Mouse (Mus musculus) hindbrain, embryonic 16.5 days (tissue): ENCODE measurements around the gene 9830107B12Rik. TPM values are rescaled to one million over a fixed set of nuclear protein-coding genes. Genes with fewer than 3 reads are reported as not detected.
"Not testable (repeated sequence)": the region's sequence is repeated elsewhere in the genome, so short reads cannot be mapped to it uniquely, and the experiment has no call there.

Experiments used
- ATAC-seq: fragments of 200-750 bp; cut with Nextera tagmentation; 2 replicates; pipeline ENCODE4 v1.8.0; 2017; ENCODE audit warnings: moderate TSS enrichment, moderate library complexity
- H3K27ac ChIP-seq: fragments of 300-500 bp; sonication (generic); 2 replicates; pipeline ENCODE4 v1.5.1; 2014; ENCODE audit warnings: low read depth, mild to moderate bottlenecking, control low read depth, low read length, moderate library complexity
- H3K27me3 ChIP-seq: fragments of 300-500 bp; sonication (generic); replicated peaks from 2 replicates; pipeline ENCODE4 v1.6.1; 2014; ENCODE audit warnings: low read length; ENCODE audit not compliant: control insufficient read depth, insufficient read depth
- H3K36me3 ChIP-seq: fragments of 300-500 bp; sonication (generic); 2 replicates; pipeline ENCODE4 v1.6.1; 2014; ENCODE audit warnings: mild to moderate bottlenecking, low read length, moderate library complexity, mixed read lengths; ENCODE audit not compliant: control insufficient read depth, insufficient read depth
- H3K4me1 ChIP-seq: fragments of 300-500 bp; sonication (generic); 2 replicates; pipeline ENCODE4 v1.6.1; 2014; ENCODE audit warnings: low read depth, low read length; ENCODE audit not compliant: control insufficient read depth, insufficient read depth
- H3K4me2 ChIP-seq: fragments of 300-500 bp; sonication (generic); 2 replicates; pipeline ENCODE4 v1.6.1; 2014; ENCODE audit warnings: mild to moderate bottlenecking, low read length, control low read depth, moderate library complexity
- H3K4me3 ChIP-seq: fragments of 300-500 bp; sonication (generic); 2 replicates; pipeline ENCODE4 v1.5.1; 2014; ENCODE audit warnings: mild to moderate bottlenecking, low read length, control low read depth, moderate library complexity
- H3K9ac ChIP-seq: fragments of 300-500 bp; sonication (generic); 2 replicates; pipeline ENCODE4 v1.6.1; 2014; ENCODE audit warnings: low read depth, mild to moderate bottlenecking, control low read depth, low read length, moderate library complexity
- H3K9me3 ChIP-seq: fragments of 300-500 bp; sonication (generic); 2 replicates; pipeline ENCODE4 v1.6.1; 2014; ENCODE audit warnings: mild to moderate bottlenecking, low read length, moderate library complexity; ENCODE audit not compliant: control insufficient read depth
- whole genome bisulfite sequencing: fragments of 180-500 bp; shearing (Covaris S2); extraction: QIAGEN DNeasy Blood & Tissue Kit; methylation state at CpG from one replicate; pipeline ENCODE4 v1.1.7; 2014; 5-methylcytosine and 5-hydroxymethylcytosine counted together
- polyA plus RNA-seq: library from polyadenylated mRNA; unstranded; fragments of >200 nt; fragmentation: Nextera tagmentation; extraction: Ambion mirVana; gene quantifications from 2 replicates; pipeline ENCODE4 v1.2.1, GENCODE M21; 2015

9830107B12Rik gene
- polyA plus RNA-seq, result not detected in 2 replicates

- Histone ChIP-seq H3K27ac (no peak within 1 kb of the TSS), H3K9me3 (0 out of 2 replicates have a peak, but pooled peaks cover 3% of the 10 kb centered on the region), H3K9ac (no peak within 1 kb of the TSS), H3K4me2 (no peak within 1 kb of the TSS), H3K4me3 (no peak within 1 kb of the TSS), H3K27me3 (no peaks in the 10 kb centered on the region), H3K4me1 (no peaks in the 10 kb centered on the region), H3K36me3 (no peaks in the 10 kb centered on the region)
- ATAC-seq, result no peak
- 76% methylated on average over 3 of the region's 3 CpGs for WGBS
Measured at GRCm38 (mm10) chr17:48146120-48146519, at the start of gene 9830107B12Rik. TSS of gene 9830107B12Rik (minus strand) at chr17:48146268.

DNA sequence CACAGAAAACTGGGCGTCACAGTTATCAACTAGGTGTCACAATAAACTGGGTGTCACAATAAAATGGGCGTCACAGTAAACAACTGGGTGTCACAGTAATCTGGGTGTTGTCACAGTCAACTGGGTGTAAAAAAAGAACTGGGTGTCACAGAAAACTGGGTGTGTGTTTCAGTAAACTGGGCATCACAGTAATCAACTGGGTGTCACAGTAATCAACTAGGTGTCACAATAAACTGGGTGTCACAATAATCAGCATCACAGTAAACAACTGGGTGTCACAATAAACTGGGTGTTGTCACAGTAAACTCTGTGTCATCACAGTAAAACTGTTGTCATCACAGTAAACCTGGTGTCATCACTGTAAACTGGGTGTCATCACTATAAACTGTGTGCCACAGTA, 46.3 kb upstream of the 9830107B12Rik start:
- 88% methylated on average over 2 of the region's 2 CpGs for WGBS

GRCm38 (mm10) chr17:48185252-48185651, 39.2 kb upstream of the 9830107B12Rik start:
- no peak overlapping the region for H3K27ac ChIP-seq
- WGBS, result 85% methylated on average over 5 of the region's 5 CpGs
- no peaks in the 10 kb centered on the region for H3K4me1 ChIP-seq
- no peaks in the 10 kb centered on the region for H3K27me3 ChIP-seq
- H3K4me2 ChIP-seq, result no peak overlapping the region
- H3K9ac ChIP-seq, result no peak overlapping the region
- H3K4me3 ChIP-seq, result no peak overlapping the region
- ATAC-seq, result no peak
- H3K9me3 ChIP-seq, result no peaks in the 10 kb centered on the region
- H3K36me3 ChIP-seq, result no peaks in the 10 kb centered on the region

More for the DNA sequence above, 46.3 kb upstream of the 9830107B12Rik start:
- Histone ChIP-seq H3K27me3 (no peaks in the 10 kb centered on the region), H3K9ac (no peak overlapping the region), H3K4me3 (no peak overlapping the region), H3K4me1 (no peaks in the 10 kb centered on the region), H3K9me3 (no peaks in the 10 kb centered on the region), H3K36me3 (no peaks in the 10 kb centered on the region), H3K4me2 (no peak overlapping the region), H3K27ac (no peak overlapping the region)
- no peak for ATAC-seq

GRCm38 (mm10) chr17:48167103-48167502, 21.0 kb upstream of the 9830107B12Rik start, which contains the start of gene A530064D06Rik:
TSS of gene A530064D06Rik (minus strand) at chr17:48167275.
- not testable (repeated sequence) for H3K27ac ChIP-seq, H3K36me3 ChIP-seq, H3K4me3 ChIP-seq, H3K27me3 ChIP-seq, H3K9me3 ChIP-seq, H3K4me1 ChIP-seq, H3K9ac ChIP-seq, ATAC-seq, H3K4me2 ChIP-seq
- 72% methylated on average over 2 of the region's 2 CpGs for WGBS

- H3K9ac ChIP-seq, result no peak overlapping the region
Measured at GRCm38 (mm10) chr17:48157382-48158076, 11.5 kb upstream of the 9830107B12Rik start.

DNA sequence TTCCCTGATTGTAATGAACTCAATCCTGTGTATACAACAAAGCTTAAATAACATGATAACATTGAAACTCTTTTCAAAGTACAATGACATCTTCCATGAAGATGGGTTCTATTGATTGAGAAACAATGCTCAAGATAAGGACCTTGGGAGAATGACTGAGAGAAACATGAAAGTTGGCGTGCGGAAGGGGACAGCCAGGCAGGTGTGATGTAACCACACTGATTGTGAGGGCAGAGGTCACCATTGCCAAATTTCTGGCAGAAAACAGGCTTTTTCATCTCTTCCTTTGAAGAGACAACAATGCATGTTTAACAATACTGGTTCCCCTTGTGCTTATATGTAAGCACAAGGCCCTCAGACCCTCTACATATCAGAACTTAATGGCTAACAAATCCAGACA, 13.3 kb downstream of the 9830107B12Rik start:
- no peak overlapping the region for H3K4me2 ChIP-seq
- H3K27ac ChIP-seq, result no peak overlapping the region
- 88% methylated on average over 2 of the region's 2 CpGs for WGBS
- no peak overlapping the region for H3K9ac ChIP-seq
- no peak for ATAC-seq
- H3K27me3 ChIP-seq, result no peaks in the 10 kb centered on the region
- H3K4me3 ChIP-seq, result no peak overlapping the region
- H3K36me3 ChIP-seq, result no peaks in the 10 kb centered on the region
- no peaks in the 10 kb centered on the region for H3K9me3 ChIP-seq
- no peaks in the 10 kb centered on the region for H3K4me1 ChIP-seq

More at GRCm38 (mm10) chr17:48157382-48158076, 11.5 kb upstream of the 9830107B12Rik start:
- H3K27ac ChIP-seq, result no peak overlapping the region
- ATAC-seq, result no peak
- no peaks in the 10 kb centered on the region for H3K27me3 ChIP-seq
- 80% methylated on average over 1 of the region's 1 CpGs for WGBS
- no peak overlapping the region for H3K4me2 ChIP-seq
- H3K4me1 ChIP-seq, result no peaks in the 10 kb centered on the region
- H3K36me3 ChIP-seq, result no peaks in the 10 kb centered on the region
- peaks cover 4% of the 10 kb centered on the region; the same call in 1 of the 2 replicates for H3K9me3 ChIP-seq
- no peak overlapping the region for H3K4me3 ChIP-seq

GRCm38 (mm10) chr17:48120456-48120855, 25.6 kb downstream of the 9830107B12Rik start:
- H3K4me2 ChIP-seq, result no peak overlapping the region
- no peaks in the 10 kb centered on the region for H3K27me3 ChIP-seq
- 95% methylated on average over 20 of the region's 20 CpGs for WGBS
- H3K9ac ChIP-seq, result no peak overlapping the region
- no peaks in the 10 kb centered on the region for H3K9me3 ChIP-seq
- no peaks in the 10 kb centered on the region for H3K4me1 ChIP-seq
- no peak overlapping the region for H3K4me3 ChIP-seq
- H3K27ac ChIP-seq, result no peak overlapping the region
- no peaks in the 10 kb centered on the region for H3K36me3 ChIP-seq
- ATAC-seq, result no peak

- H3K9me3 ChIP-seq, result no peaks in the 10 kb centered on the region
- no peak overlapping the region for H3K4me3 ChIP-seq
- H3K27me3 ChIP-seq, result no peaks in the 10 kb centered on the region
- H3K27ac ChIP-seq, result no peak overlapping the region
- no peaks in the 10 kb centered on the region for H3K4me1 ChIP-seq
- H3K9ac ChIP-seq, result no peak overlapping the region
- H3K4me2 ChIP-seq, result no peak overlapping the region
- WGBS, result 22% methylated on average over 3 of the region's 3 CpGs
- ATAC-seq, result peak; percentile 42; the same call in 1 of the 2 replicates
- no peaks in the 10 kb centered on the region for H3K36me3 ChIP-seq
Measured at GRCm38 (mm10) chr17:48119656-48120055, 26.4 kb downstream of the 9830107B12Rik start.

- H3K36me3 ChIP-seq, result no peaks in the 10 kb centered on the region
- H3K4me3 ChIP-seq, result no peak overlapping the region
- no peak overlapping the region for H3K27ac ChIP-seq
- H3K9me3 ChIP-seq, result no peaks in the 10 kb centered on the region
- no peak overlapping the region for H3K9ac ChIP-seq
- no peak overlapping the region for H3K4me2 ChIP-seq
- ATAC-seq, result no peak
- no peaks in the 10 kb centered on the region for H3K4me1 ChIP-seq
- no peaks in the 10 kb centered on the region for H3K27me3 ChIP-seq
- 63% methylated on average over 1 of the region's 1 CpGs for WGBS
Measured at GRCm38 (mm10) chr17:48118570-48118969, 27.5 kb downstream of the 9830107B12Rik start.
